Mouse (Mus musculus): ENCODE data around the gene Gm10160. TPM values are rescaled to one million over a fixed set of nuclear protein-coding genes. Genes with fewer than 3 reads are reported as not detected.

Gm10160 gene
- total RNA-seq (2021) = not detected

DNA sequence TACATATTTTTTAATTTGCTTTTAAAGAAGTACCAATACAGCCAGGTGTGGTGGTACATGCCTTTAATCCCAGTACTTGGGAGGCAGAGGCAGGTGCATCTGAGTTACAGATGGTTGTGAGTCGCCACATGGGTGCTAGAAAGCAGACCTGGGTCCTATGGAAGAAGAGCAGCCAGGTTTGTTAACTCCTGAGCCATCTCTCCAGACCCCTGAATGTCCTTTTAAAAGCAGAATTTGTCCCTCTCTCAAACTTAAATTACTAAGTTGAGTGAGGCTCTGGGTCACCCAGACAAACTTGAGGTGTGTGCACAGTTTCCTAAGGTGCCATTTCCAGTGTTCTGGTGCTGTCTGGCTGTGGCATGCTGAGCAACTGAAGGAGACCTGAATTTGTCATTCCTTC, at the start of gene Gm10160:
Gene Gm10160 (minus strand): TSS at position 101 of the 400 bp plus-strand sequence.
- DNase-seq (ENCODE audit: extremely low spot score in 1 of 2, low spot score in 1 of 2) = no peak

DNA sequence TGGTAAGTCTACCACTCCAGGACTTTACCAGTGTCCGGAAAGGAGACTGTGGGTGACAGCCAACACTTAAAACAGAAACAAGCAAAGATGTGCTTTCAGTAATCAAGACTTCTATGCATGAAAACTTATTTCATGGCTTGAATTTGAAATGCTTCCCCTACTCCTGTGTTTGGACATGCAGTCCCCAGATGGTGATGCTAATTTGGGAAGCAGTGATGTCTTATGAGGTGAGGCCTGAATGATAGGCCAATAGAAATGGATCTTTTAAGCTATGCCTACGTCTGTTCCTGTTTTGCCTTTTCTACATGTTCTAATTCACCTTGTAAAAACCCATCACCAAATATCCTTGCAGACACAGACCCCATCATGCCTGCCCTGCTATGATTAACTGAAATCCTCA, 49.3 kb upstream of the Gm10160 start:
- no peak for DNase-seq (ENCODE audit: extremely low spot score in 1 of 2, low spot score in 1 of 2)

- no peak for DNase-seq (ENCODE audit: extremely low spot score in 1 of 2, low spot score in 1 of 2)
Observed at GRCm38 (mm10) chr7:81904094-81904493, 48.5 kb upstream of the Gm10160 start.

DNA sequence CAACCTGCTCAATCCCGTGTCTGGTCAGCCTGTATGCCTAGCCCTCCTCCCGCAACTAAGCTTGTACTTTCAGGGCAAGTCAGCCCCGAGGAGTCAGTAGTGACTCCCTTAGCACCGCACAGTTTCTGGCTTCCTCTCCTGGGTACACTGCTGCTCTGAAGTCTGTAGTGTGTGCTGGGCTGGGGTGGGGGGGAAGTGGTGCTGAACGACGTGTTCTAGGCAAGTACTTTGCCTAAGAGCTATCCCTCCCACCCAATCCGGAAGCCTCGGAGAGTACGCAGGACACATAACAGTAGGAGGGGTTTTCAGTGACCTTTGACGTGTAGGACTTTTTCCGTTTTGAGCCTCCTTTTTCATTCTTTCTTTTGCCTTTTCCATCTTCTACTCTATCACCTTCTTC, 43.8 kb upstream of the Gm10160 start:
- DNase-seq (ENCODE audit: extremely low spot score in 1 of 2, low spot score in 1 of 2) = no peak

GRCm38 (mm10) chr7:81885128-81885527, 29.5 kb upstream of the Gm10160 start:
- DNase-seq (ENCODE audit: extremely low spot score in 1 of 2, low spot score in 1 of 2) = no peak

DNA sequence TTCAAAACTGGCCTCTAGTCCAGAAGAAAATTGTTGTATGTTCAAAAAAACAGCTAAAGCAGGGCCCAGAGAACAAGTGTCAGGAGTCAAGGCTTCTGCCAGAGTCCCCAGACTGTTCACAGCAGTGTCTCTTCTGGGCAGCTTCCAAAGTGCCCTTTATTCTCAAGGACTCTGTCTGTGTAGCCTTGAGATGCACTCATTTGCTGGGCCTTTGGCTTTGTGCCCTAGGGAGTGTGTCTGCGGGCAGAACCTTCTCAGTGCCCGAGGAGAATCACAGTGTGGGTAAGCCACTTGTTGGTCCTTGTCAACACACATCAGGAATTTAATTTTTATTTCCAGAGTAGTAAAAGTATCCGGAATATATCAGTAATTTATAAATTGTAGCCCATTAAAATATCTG, 26.0 kb upstream of the Gm10160 start:
- DNase-seq (ENCODE audit: extremely low spot score in 1 of 2, low spot score in 1 of 2) = no peak

DNA sequence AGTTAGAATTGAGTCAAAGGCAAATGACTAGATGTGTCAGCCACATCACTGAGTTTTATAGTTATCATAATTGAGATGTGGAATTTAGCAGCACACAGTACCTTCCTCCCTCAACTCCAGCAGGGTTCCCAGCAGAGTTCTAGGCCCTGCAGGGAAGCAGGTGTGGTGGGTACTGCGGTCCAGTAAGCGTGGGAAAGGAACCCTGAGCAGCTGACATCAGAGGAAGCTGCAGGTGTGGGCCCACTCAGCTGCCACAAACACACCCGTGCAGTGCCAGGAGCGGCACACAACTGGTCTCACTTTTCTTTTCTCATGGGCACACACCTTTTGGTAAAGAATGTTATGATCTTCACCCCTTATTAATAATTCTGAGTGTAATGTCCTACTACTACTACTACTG, 25.2 kb upstream of the Gm10160 start:
- DNase-seq (ENCODE audit: extremely low spot score in 1 of 2, low spot score in 1 of 2) = no peak

DNA sequence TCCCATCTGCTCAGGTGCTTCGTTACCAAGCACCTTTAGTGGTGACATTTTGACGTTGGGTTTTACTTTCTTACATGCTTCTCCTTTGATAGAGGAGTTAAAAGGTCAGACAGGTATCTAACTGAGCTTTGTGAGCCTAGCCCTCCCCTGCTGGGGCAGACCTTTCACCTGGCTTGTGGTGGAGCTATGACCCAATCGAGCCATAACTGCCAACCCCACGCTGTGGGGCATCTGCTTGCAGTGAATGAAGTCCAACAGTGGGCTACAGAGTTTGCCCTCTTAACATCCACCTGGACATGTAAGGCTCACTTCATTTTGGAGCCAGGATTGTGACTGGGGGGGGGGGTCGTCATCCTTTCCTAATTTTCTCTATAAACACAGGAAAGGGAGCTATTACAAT, 24.7 kb upstream of the Gm10160 start:
- no peak for DNase-seq (ENCODE audit: extremely low spot score in 1 of 2, low spot score in 1 of 2)

- no peak for DNase-seq (ENCODE audit: extremely low spot score in 1 of 2, low spot score in 1 of 2)
Observed at GRCm38 (mm10) chr7:81875372-81875771, 19.8 kb upstream of the Gm10160 start.

- peak in 1 of 2 experiments; percentile 5 for DNase-seq (ENCODE audit: extremely low spot score in 1 of 2, low spot score in 1 of 2)
Observed at GRCm38 (mm10) chr7:81874636-81875035, 19.0 kb upstream of the Gm10160 start.

GRCm38 (mm10) chr7:81873807-81874206, 18.2 kb upstream of the Gm10160 start:
- no peak for DNase-seq (ENCODE audit: extremely low spot score in 1 of 2, low spot score in 1 of 2)

GRCm38 (mm10) chr7:81872493-81873013, 17.0 kb upstream of the Gm10160 start:
- peak in 1 of 2 experiments; percentile 2 for DNase-seq (ENCODE audit: extremely low spot score in 1 of 2, low spot score in 1 of 2)

GRCm38 (mm10) chr7:81868158-81868557, 12.6 kb upstream of the Gm10160 start:
- DNase-seq (ENCODE audit: extremely low spot score in 1 of 2, low spot score in 1 of 2) = peak; percentile 42 to 76

DNA sequence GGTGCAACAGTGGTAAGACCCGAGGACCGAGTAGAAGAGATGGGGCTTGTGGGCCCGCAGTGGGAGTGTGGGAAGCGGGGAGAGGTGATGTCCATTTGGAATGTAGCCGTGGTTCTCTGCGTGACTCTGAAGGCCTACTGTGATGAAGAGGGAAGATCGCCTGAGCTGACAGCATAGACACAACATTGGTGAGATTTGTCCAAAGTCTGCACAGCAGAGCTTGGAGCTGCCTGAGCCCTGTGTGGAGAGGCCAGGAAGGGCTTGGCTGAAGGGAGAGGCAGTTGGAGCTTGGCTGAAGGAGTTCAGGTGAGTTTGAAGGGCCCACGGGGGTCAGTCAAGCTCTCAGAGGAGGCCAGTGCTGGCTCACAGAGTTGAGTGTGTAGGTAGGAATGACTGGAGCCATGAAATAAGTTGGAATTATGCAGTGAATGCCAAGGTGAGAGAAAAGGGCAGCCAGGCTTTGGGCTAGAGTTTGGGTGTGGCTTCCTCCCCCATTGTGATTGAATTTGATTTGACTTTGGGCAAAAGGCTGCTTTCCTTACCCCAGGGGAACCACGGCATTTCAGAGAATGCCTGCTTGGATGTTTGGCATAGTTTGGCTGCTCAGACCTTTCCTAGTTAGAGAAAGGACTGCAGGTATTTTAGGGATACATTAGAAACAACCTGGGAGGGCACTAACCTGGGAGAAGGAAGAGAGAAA, 11.8 kb upstream of the Gm10160 start:
- DNase-seq (ENCODE audit: extremely low spot score in 1 of 2, low spot score in 1 of 2) = peak in 1 of 2 experiments; percentile 5

GRCm38 (mm10) chr7:81865937-81866336, 10.3 kb upstream of the Gm10160 start:
- peak in 1 of 2 experiments; percentile 0 for DNase-seq (ENCODE audit: extremely low spot score in 1 of 2, low spot score in 1 of 2)

- peak in 1 of 2 experiments; percentile 0 for DNase-seq (ENCODE audit: extremely low spot score in 1 of 2, low spot score in 1 of 2)
Observed at GRCm38 (mm10) chr7:81864552-81864951, 9.0 kb upstream of the Gm10160 start.

GRCm38 (mm10) chr7:81862587-81863583, 7.3 kb upstream of the Gm10160 start:
- DNase-seq (ENCODE audit: extremely low spot score in 1 of 2, low spot score in 1 of 2) = peak in 1 of 2 experiments; percentile 4

- no peak for DNase-seq (ENCODE audit: extremely low spot score in 1 of 2, low spot score in 1 of 2)
Observed at GRCm38 (mm10) chr7:81861921-81862320, 6.3 kb upstream of the Gm10160 start.

DNA sequence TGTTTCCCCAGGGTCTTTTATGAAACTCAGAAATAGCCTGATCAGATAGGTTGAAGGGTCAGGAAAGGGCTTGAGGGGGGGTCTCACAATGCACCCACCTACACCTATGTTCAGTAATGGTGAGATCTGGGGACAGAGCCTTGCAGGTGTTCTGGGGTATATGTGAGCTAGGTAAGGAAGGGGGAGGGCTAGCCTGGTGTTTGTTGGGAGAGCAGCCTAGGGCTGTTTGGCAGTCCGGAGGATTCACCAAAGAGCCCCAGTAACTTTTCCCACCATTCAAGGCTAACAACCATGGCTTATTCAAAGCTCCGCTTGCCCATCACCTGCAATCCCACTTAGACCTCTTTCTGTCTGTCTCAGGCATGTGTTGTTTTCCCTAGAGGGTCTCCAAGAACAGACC, 5.9 kb upstream of the Gm10160 start:
- no peak for DNase-seq (ENCODE audit: extremely low spot score in 1 of 2, low spot score in 1 of 2)

GRCm38 (mm10) chr7:81860996-81861395, 5.4 kb upstream of the Gm10160 start:
- DNase-seq (ENCODE audit: extremely low spot score in 1 of 2, low spot score in 1 of 2) = no peak

DNA sequence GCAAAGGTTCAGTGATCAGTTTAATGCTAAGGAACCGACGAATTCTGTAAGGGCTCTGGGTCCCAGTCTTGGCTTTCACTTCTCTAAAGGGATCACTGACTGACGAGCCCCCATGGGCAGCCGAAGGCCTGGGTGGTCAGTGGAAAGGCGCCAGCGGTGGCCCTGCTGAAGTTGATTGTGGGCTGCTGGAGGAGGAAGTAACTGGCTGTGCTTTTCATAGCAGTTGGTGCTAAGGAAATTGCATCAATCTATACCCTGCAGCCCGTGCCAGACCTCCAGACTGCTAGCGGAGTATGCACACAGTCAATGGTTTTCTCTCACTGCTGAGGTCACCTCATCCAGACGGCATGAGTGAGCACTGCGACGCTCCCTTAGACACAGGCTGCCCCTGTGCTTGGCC, 4.5 kb upstream of the Gm10160 start:
- DNase-seq (ENCODE audit: extremely low spot score in 1 of 2, low spot score in 1 of 2) = no peak

Data from layer of hippocampus, postnatal 25 days (tissue).